Mouse (Mus musculus): ENCODE measurements around the gene Fars2. TPM values are rescaled to one million over a fixed set of nuclear protein-coding genes. Genes with fewer than 3 reads are reported as not detected.

The Fars2 gene
- polyA plus RNA-seq, 1 experiment from 2014 or later: 28.9 TPM

- WGBS: 52% methylated on average over 3 of the region's 3 CpGs
- Histone ChIP-seq H3K27ac (replicated peaks) (no peak overlapping the region), H3K36me3 (no peaks in the 10 kb centered on the region), H3K27me3 (no peaks in the 10 kb centered on the region), H3K4me3 (no peak overlapping the region), H3K9ac (no peak overlapping the region), H3K4me1 (replicated peaks) (0 out of 2 replicates have a peak, but pooled peaks cover 2% of the 10 kb centered on the region), H3K4me2 (no peak overlapping the region), H3K9me3 (no peaks in the 10 kb centered on the region)
- no peak for ATAC-seq (ENCODE audit: low read depth)
These were observed 634.6 kb downstream of the Fars2 start for GRCm38 (mm10) chr13:36751861-36752260.

- 0 out of 2 replicates have a peak, but pooled peaks cover 5% of the 10 kb centered on the region for H3K9me3 ChIP-seq
- no peak for ATAC-seq (ENCODE audit: low read depth)
- no peak overlapping the region for H3K27ac ChIP-seq (replicated peaks)
- WGBS: 43% methylated on average over 2 of the region's 2 CpGs
- no peak overlapping the region for H3K9ac ChIP-seq
- no peaks in the 10 kb centered on the region for H3K4me1 ChIP-seq (replicated peaks)
- no peaks in the 10 kb centered on the region for H3K27me3 ChIP-seq
- no peak overlapping the region for H3K4me2 ChIP-seq
- H3K36me3 ChIP-seq: no peaks in the 10 kb centered on the region
- H3K4me3 ChIP-seq: no peak overlapping the region
These were observed 649.6 kb downstream of the Fars2 start for GRCm38 (mm10) chr13:36766801-36767200.

Other genes starting within 250 kb of the Fars2 start
- gene Rpp40, start 211.1 kb upstream of the Fars2 start, polyA plus RNA-seq (2015; fragmentation: Nextera tagmentation; extraction: Ambion mirVana): 11.6 and 13.4 TPM in 2 replicates
- 0.15 and 0.40 TPM in 2 replicates for gene Ppp1r3g, start 158.6 kb upstream of the Fars2 start, polyA plus RNA-seq (2015; fragmentation: Nextera tagmentation; extraction: Ambion mirVana)
- gene Lyrm4, start 114 bp downstream of the Fars2 start, polyA plus RNA-seq (2015; fragmentation: Nextera tagmentation; extraction: Ambion mirVana): 32.4 and 40.1 TPM in 2 replicates